Mouse (Mus musculus) spleen, adult 2 months (tissue): Measurements from ENCODE around the gene Prkcz.

Experiments used
- CTCF ChIP-seq: fragments of 200-500 bp; IDR thresholded peaks from 2 replicates; pipeline ENCODE4 v1.5.1; 2011; ENCODE audit warnings: mild to moderate bottlenecking, inconsistent platforms; ENCODE audit not compliant: insufficient read depth, insufficient read length, insufficient replicate concordance; ENCODE audit errors: extremely low read depth
- POLR2A ChIP-seq: fragments of 200-500 bp; IDR thresholded peaks from 2 replicates; pipeline ENCODE4 v1.6.1; 2011; ENCODE audit warnings: low read depth, low read length, inconsistent platforms

- no peak for TF ChIP-seq CTCF
- no peak for TF ChIP-seq POLR2A
Measured at GRCm38 (mm10) chr4:155251147-155251546, 110.0 kb downstream of the Prkcz start.
